Mouse (Mus musculus) small intestine, adult 2 months (tissue): ENCODE results near the gene D7Ertd443e. TPM values are rescaled to one million over a fixed set of nuclear protein-coding genes. Genes with fewer than 3 reads are reported as not detected.

Source experiments
- H3K27ac ChIP-seq: fragments of 200-500 bp; 2 replicates; pipeline ENCODE4 v1.5.1; 2012; ENCODE audit warnings: low read depth, low read length, control low read depth, inconsistent platforms; ENCODE audit not compliant: insufficient read depth
- H3K27me3 ChIP-seq: fragments of 200-500 bp; 2 replicates; pipeline ENCODE4 v1.6.1; 2012; ENCODE audit warnings: mild to moderate bottlenecking, moderate library complexity, low read length, inconsistent platforms; ENCODE audit not compliant: control insufficient read depth, insufficient read depth
- H3K36me3 ChIP-seq: fragments of 200-500 bp; 2 replicates; pipeline ENCODE4 v1.6.1; 2012; ENCODE audit warnings: mild to moderate bottlenecking, low read length, control low read depth, inconsistent platforms; ENCODE audit not compliant: control insufficient read depth, insufficient read depth
- H3K4me1 ChIP-seq: fragments of 200-500 bp; 2 replicates; pipeline ENCODE4 v1.6.1; 2012; ENCODE audit warnings: low read length, inconsistent platforms, mixed read lengths; ENCODE audit not compliant: control insufficient read depth, insufficient read depth, insufficient read length
- H3K4me3 ChIP-seq: fragments of 200-500 bp; 2 replicates; pipeline ENCODE4 v1.5.1; 2012; ENCODE audit warnings: low read depth, mild to moderate bottlenecking, control low read depth, inconsistent platforms, low read length, moderate library complexity
- CTCF ChIP-seq: fragments of 200-500 bp; IDR thresholded peaks from 2 replicates; pipeline ENCODE4 v1.5.1; 2012; ENCODE audit warnings: low read depth, mild to moderate bottlenecking, control low read depth, inconsistent platforms, low read length, moderate library complexity, mixed read lengths; ENCODE audit not compliant: insufficient replicate concordance, insufficient read length; ENCODE audit errors: extremely low read depth
- POLR2A ChIP-seq: fragments of 200-500 bp; IDR thresholded peaks from 2 replicates; pipeline ENCODE4 v1.6.1; 2012; ENCODE audit warnings: low read depth, mild to moderate bottlenecking, control low read depth, inconsistent platforms, low read length, moderate library complexity
- WGBS: fragments of 180-500 bp; shearing (Covaris S2); methylation state at CpG from one replicate; pipeline ENCODE4 v1.1.7; 2018; 5-methylcytosine and 5-hydroxymethylcytosine counted together
- polyA plus RNA-seq: library from polyadenylated mRNA; depleted of rRNA; stranded (reverse); fragments of >200 nt; gene quantifications from 2 replicates; pipeline ENCODE4 v1.2.3, GENCODE M21; 2012

D7Ertd443e gene
- polyA plus RNA-seq, 1 experiment = not detected

DNA sequence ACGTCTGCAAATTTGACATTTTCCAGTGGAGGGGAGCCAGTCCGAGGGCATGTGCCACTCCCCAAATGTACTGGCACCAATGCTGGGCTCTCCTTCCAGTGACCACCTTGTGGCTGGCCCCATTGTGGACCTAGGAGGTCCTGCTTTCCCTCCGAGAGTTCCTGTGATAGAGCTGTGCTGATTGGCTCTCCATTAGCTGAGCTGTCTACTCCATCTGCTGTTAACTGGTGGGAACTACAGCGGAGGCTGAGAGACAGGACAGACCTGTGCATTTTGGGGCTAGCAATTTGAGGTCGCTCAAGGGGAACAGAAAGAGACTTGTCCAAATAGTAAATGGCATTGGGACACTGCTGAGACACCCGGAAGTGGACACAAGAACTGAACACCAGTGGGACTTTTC lies 36.6 kb downstream of the D7Ertd443e start:
- TF ChIP-seq CTCF (peak; percentile 26; the same call in 1 of the 2 replicates), POLR2A (no peak)
- Histone ChIP-seq H3K36me3 (no peaks in the 10 kb centered on the region), H3K27me3 (no peaks in the 10 kb centered on the region), H3K27ac (no peak overlapping the region), H3K4me3 (no peak overlapping the region), H3K4me1 (no peaks in the 10 kb centered on the region)
- WGBS = 31% methylated on average over 6 of the region's 6 CpGs

- Histone ChIP-seq H3K27ac (no peak overlapping the region), H3K4me1 (no peaks in the 10 kb centered on the region), H3K4me3 (no peak overlapping the region), H3K36me3 (no peaks in the 10 kb centered on the region), H3K27me3 (no peaks in the 10 kb centered on the region)
- WGBS = 76% methylated on average over 2 of the region's 2 CpGs
- TF ChIP-seq CTCF (no peak), POLR2A (no peak)
These were observed 43.3 kb downstream of the D7Ertd443e start for GRCm38 (mm10) chr7:134342202-134342601.

DNA sequence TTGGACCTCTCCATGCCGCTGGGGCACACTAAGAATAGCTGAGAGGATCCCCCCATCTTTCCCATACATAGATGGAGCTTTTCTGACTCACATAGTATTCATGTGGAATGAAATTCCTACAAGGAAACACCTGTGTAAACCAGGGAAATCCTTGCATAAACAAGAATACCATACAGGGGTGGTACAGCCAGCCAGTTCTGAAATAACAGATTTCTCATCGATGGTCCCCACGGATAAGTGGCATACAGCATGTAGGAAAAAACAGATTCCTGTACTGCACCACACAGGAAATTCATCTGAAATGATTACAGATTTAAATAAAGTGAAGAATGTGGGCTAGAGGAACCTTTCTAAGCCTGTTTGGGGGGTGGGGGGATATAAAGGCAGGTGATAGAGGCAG lies 49.5 kb downstream of the D7Ertd443e start:
- Histone ChIP-seq H3K27me3 (no peaks in the 10 kb centered on the region), H3K4me3 (no peak overlapping the region), H3K36me3 (no peaks in the 10 kb centered on the region), H3K4me1 (no peaks in the 10 kb centered on the region), H3K27ac (no peak overlapping the region)
- 70% methylated on average over 3 of the region's 3 CpGs for WGBS
- no peak for TF ChIP-seq CTCF
- TF ChIP-seq POLR2A = no peak

GRCm38 (mm10) chr7:134320979-134321378 lies 64.5 kb downstream of the D7Ertd443e start:
- TF ChIP-seq POLR2A (no peak), CTCF (no peak)
- Histone ChIP-seq H3K27me3 (no peaks in the 10 kb centered on the region), H3K4me3 (no peak overlapping the region), H3K36me3 (no peaks in the 10 kb centered on the region), H3K4me1 (no peaks in the 10 kb centered on the region), H3K27ac (no peak overlapping the region)
- WGBS = 82% methylated on average over 10 of the region's 10 CpGs

DNA sequence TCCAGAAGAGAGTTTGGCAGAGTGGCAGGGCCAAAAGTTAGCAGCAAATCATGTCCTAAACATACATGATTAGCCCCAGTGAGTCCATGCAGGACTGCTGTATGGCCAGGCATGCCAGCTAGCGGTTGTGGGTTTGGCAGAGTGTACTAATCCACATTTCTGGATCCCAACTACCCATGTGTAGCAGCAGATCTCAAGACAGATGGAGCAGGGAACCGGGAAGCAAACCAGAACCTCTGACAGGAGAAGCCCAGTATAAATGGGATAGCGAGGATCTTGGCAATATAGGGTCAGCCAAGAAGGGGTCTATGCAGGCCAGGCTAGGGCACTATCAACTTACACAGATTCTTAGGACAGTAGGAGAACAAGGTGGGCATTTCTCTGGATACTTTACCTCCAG lies 83.4 kb downstream of the D7Ertd443e start:
- 82% methylated on average over 3 of the region's 3 CpGs for WGBS
- Histone ChIP-seq H3K36me3 (no peaks in the 10 kb centered on the region), H3K4me3 (no peak overlapping the region), H3K4me1 (no peaks in the 10 kb centered on the region), H3K27me3 (no peaks in the 10 kb centered on the region), H3K27ac (no peak overlapping the region)
- TF ChIP-seq CTCF (no peak), POLR2A (no peak)

GRCm38 (mm10) chr7:134301285-134301684 lies 84.2 kb downstream of the D7Ertd443e start:
- Histone ChIP-seq H3K36me3 (no peaks in the 10 kb centered on the region), H3K4me3 (no peak overlapping the region), H3K4me1 (no peaks in the 10 kb centered on the region), H3K27ac (no peak overlapping the region), H3K27me3 (no peaks in the 10 kb centered on the region)
- 43% methylated on average over 8 of the region's 8 CpGs for WGBS
- TF ChIP-seq POLR2A (no peak), CTCF (peak; percentile 39; the same call in 1 of the 2 replicates)

GRCm38 (mm10) chr7:134292750-134293149 lies 92.7 kb downstream of the D7Ertd443e start:
- TF ChIP-seq CTCF = no peak
- no peak for TF ChIP-seq POLR2A
- Histone ChIP-seq H3K4me1 (no peaks in the 10 kb centered on the region), H3K27me3 (no peaks in the 10 kb centered on the region), H3K27ac (no peak overlapping the region), H3K4me3 (no peak overlapping the region), H3K36me3 (no peaks in the 10 kb centered on the region)
- WGBS = 93% methylated on average over 3 of the region's 3 CpGs
